Mouse (Mus musculus) lung, embryonic 16.5 days (tissue): ENCODE measurements at regions not wholly inside any gene's neighbourhood (a gene's known extent, or its start where the extent isn't known, plus 50 kb on each side); places are given as distances from the start of the nearest gene placed in this dataset.
A peak's percentile ranks its signal among the peaks of the same experiment; 100 is the strongest.

Experiments used
- ATAC-seq: fragments of 200-750 bp; cut with Nextera tagmentation; 2 replicates; pipeline ENCODE4 v1.8.0; 2017; ENCODE audit warnings: low read depth, mild to moderate bottlenecking, moderate library complexity
- H3K27ac ChIP-seq: fragments of 300-500 bp; sonication (generic); 2 replicates; pipeline ENCODE4 v1.5.1; 2014; ENCODE audit warnings: mild to moderate bottlenecking, control low read depth, low read length
- H3K27me3 ChIP-seq: fragments of 300-500 bp; sonication (generic); 2 replicates; pipeline ENCODE4 v1.6.1; 2014; ENCODE audit warnings: low read depth, low read length, mixed read lengths; ENCODE audit not compliant: control insufficient read depth, insufficient read depth
- H3K36me3 ChIP-seq: fragments of 300-500 bp; sonication (generic); 2 replicates; pipeline ENCODE4 v1.6.1; 2014; ENCODE audit warnings: low read length; ENCODE audit not compliant: control insufficient read depth, insufficient read depth
- H3K4me1 ChIP-seq: fragments of 300-500 bp; sonication (generic); replicated peaks from 2 replicates; pipeline ENCODE4 v1.6.1; 2014; ENCODE audit warnings: low read length, mixed read lengths; ENCODE audit not compliant: control insufficient read depth, insufficient read depth
- H3K4me2 ChIP-seq: fragments of 300-500 bp; sonication (generic); 2 replicates; pipeline ENCODE4 v1.6.1; 2014; ENCODE audit warnings: low read depth, low read length, control low read depth
- H3K4me3 ChIP-seq: fragments of 300-500 bp; sonication (generic); 2 replicates; pipeline ENCODE4 v1.5.1; 2014; ENCODE audit warnings: mild to moderate bottlenecking, low read length, control low read depth
- H3K9ac ChIP-seq: fragments of 300-500 bp; sonication (generic); 2 replicates; pipeline ENCODE4 v1.6.1; 2014; ENCODE audit warnings: low read length, control low read depth
- H3K9me3 ChIP-seq: fragments of 300-500 bp; sonication (generic); 2 replicates; pipeline ENCODE4 v1.6.1; 2016; ENCODE audit warnings: low read length; ENCODE audit not compliant: control insufficient read depth
- WGBS: fragments of 180-500 bp; shearing (Covaris S2); extraction: QIAGEN DNeasy Blood & Tissue Kit; methylation state at CpG from one replicate; pipeline ENCODE4 v1.1.7; 2014; 5-methylcytosine and 5-hydroxymethylcytosine counted together

DNA sequence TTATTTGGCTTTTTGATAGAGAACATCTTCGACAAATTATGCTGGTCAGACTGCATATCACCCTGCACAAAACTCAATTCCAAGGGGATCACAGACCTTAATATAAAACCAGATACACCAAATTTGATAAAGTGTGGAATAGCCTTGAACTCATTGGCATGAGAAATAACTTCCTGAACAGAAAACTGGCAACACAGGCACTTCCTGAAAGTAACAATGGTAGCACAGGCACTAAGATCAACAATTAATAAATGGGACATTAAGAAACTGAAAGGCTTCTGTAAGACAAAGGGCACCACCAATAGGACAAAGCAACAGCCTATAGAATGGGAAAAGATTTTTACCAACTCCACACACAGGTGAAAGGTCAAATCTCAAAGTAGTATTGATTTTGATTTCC is 141.5 kb downstream of the Fam198b start:
- Histone ChIP-seq H3K9ac (no peak overlapping the region), H3K4me1 (no peaks in the 10 kb centered on the region; the same call in 1 of the 2 replicates), H3K27ac (no peak overlapping the region), H3K9me3 (no peaks in the 10 kb centered on the region), H3K4me2 (no peak overlapping the region), H3K27me3 (no peaks in the 10 kb centered on the region), H3K4me3 (no peak overlapping the region), H3K36me3 (no peaks in the 10 kb centered on the region)
- ATAC-seq = no peak
- WGBS = 62% methylated on average over 1 of the region's 1 CpGs

DNA sequence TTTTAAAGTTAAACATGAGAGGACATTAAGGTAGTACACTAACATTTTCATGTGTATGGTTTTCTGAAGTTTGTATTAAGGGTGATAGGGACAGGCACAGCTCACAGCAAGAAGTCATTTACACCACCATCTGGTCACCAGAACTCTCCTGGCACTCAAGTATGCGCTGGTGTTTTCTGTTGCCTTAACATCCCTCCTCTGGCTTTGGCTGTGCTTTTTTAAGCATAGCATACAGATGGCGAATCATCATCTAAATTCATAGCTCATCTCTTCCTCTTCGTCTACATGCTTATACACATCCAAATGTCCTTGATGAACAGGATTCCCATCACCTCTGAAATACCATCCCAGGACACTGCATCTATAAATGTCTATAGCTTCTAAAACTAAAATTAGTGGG is 148.7 kb downstream of the Fam198b start:
- H3K4me2 ChIP-seq = no peak overlapping the region
- no peak overlapping the region for H3K9ac ChIP-seq
- H3K9me3 ChIP-seq = no peaks in the 10 kb centered on the region
- ATAC-seq = no peak
- no peak overlapping the region for H3K4me3 ChIP-seq
- WGBS = 83% methylated on average over 3 of the region's 3 CpGs
- no peaks in the 10 kb centered on the region for H3K27me3 ChIP-seq
- no peak overlapping the region for H3K27ac ChIP-seq
- no peaks in the 10 kb centered on the region for H3K36me3 ChIP-seq
- H3K4me1 ChIP-seq = no peaks in the 10 kb centered on the region

DNA sequence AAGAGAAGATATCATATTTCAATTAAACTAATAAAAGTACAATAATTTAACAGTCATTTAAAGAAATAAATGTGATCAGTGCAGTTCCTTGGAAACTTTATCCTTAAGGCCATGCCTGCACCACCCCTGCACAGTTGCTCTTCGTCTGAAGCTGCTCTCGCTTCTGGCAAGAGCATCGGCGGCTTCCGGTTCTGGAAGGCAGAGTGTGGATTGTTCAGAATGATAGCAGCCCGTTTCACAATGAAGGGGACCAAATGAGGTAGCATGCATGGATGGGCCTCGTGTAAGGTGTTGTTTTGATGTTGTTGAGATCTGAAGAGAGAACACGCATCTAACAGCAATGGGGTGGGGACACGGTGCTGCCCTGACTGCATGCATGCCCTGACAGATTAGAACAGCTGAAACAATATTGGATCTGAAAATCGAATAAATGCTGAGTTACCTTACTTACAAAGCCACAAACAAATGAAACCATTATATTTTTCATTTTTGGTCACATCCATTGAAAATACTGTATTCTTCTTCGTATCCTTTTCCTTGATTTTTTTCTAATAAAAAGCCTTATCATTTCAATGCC is 154.3 kb downstream of the Fam198b start:
- Histone ChIP-seq H3K9me3 (no peaks in the 10 kb centered on the region), H3K4me1 (no peaks in the 10 kb centered on the region), H3K4me2 (no peak overlapping the region), H3K27me3 (no peaks in the 10 kb centered on the region), H3K36me3 (no peaks in the 10 kb centered on the region), H3K4me3 (no peak overlapping the region), H3K9ac (no peak overlapping the region), H3K27ac (no peak overlapping the region)
- 54% methylated on average over 11 of the region's 11 CpGs for WGBS
- no peak for ATAC-seq

DNA sequence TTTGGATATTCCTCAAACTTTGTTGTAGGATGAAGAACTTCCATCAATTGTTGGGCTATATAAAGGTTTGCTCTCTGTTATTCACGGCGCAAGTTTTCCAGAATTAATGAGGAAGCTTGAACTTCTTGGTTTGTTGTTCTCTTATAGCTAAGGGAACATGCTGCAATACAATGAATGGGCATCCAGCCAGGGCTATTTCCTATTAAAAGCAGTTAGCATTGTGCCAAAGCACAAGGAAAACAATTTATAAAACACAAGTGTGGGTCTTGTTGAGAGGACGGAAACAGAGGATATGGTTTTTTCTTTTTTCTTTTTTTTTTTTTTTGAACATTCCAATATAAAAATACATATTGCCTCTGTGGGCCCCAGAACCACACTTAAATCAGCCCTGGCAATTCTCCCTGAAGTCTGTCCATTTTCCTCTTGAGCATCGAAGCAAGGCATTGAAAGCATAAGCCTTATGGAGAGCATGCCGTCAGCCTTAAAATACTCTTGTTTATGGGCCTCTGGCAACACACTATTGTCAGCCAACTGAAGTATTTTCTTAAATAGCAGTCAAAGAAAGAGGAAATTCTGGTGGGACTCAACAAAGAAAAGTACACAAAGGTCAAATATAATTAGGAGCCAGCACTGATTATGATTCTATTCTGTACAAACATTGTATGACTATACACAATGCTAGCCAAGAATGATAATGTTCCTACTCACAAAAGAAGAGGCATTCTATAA is 158.6 kb downstream of the Fam198b start:
- Histone ChIP-seq H3K4me2 (no peak overlapping the region), H3K4me1 (no peaks in the 10 kb centered on the region; the same call in 1 of the 2 replicates), H3K9ac (no peak overlapping the region), H3K27ac (peak overlapping the region; percentile 78), H3K9me3 (no peaks in the 10 kb centered on the region), H3K4me3 (no peak overlapping the region), H3K36me3 (no peaks in the 10 kb centered on the region), H3K27me3 (no peaks in the 10 kb centered on the region)
- ATAC-seq = peak; percentile 90
- 32% methylated on average over 5 of the region's 5 CpGs for WGBS

DNA sequence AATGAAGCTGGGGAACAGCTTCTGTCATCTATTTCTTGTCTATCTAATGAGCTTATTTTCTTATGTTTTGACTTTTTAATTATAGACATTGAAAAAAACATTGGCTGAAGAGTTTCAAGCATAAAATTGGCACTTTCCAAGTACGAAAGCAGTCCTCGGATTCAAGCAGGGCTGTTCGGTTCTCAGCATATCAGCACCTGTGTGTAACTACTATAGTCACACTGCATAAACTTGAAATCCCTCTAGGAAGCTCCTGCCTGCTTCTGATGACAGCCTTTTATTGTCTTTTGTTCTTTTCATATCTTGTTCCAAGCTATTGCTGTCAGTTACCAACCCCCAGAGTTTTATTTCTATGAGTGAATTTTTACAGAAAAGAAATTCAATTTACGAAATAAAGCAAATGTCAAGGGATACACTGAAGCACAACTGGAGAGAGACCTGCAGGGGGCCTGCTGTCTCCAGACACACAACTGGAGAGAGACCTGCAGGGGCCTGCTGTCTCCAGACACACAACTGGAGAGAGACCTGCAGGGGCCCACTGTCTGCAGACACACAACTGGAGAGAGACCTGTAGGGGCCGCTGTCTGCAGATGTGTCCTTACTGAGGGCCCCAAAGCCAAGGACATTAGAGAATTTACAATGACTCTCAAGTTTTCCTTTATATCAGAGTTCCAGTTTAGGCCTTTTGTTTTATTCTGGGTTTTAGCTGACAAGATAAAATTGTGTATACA is 165.3 kb downstream of the Fam198b start:
- Histone ChIP-seq H3K9me3 (no peaks in the 10 kb centered on the region), H3K27me3 (no peaks in the 10 kb centered on the region), H3K4me3 (no peak overlapping the region), H3K4me2 (no peak overlapping the region), H3K9ac (no peak overlapping the region), H3K4me1 (peaks cover 3% of the 10 kb centered on the region; the same call in 1 of the 2 replicates), H3K36me3 (no peaks in the 10 kb centered on the region), H3K27ac (no peak overlapping the region)
- 79% methylated on average over 5 of the region's 5 CpGs for WGBS
- no peak for ATAC-seq

DNA sequence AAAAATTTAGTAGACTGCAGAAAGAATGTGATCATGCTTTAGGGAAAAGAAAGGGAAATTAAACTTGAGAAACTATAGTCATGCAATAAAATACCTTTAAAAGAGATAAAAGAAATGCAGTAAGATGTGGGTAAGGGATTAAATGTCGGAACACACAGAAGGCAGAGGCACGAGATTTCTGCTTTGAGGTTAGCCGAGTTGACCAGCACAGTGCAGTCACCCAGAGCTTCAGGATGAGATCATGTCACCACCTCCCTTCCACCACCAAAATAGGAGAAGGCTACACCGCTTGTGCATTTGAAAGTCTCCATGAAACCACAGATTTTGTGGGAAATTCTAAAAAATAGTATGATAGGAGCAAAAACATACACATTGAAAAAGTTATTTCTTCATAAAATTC is 166.6 kb downstream of the Fam198b start:
- H3K36me3 ChIP-seq = no peaks in the 10 kb centered on the region
- H3K4me3 ChIP-seq = no peak overlapping the region
- no peak overlapping the region for H3K4me2 ChIP-seq
- H3K9ac ChIP-seq = no peak overlapping the region
- no peak for ATAC-seq
- no peaks in the 10 kb centered on the region for H3K27me3 ChIP-seq
- H3K9me3 ChIP-seq = no peaks in the 10 kb centered on the region
- no peak overlapping the region for H3K27ac ChIP-seq
- 77% methylated on average over 4 of the region's 4 CpGs for WGBS
- peaks cover 3% of the 10 kb centered on the region; the same call in 1 of the 2 replicates for H3K4me1 ChIP-seq

DNA sequence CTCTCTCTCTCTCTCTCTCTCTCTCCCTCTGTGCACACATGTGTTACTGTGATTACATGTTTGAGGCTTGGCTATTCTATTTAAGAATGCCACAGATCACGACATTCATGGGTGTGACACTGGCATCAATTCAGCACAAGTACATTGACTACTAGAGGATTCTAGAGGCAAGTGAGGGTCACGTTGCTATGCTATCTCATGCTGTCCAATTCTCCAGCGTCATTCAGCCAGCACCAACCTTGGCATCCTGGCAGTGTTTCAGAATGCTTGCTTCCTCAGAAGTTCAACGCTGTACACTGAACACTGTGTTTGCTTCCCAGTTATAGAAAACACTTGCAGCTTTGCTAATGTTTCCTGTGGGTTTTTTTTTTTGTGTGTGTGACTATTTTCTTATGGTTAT is 167.6 kb downstream of the Fam198b start:
- no peak overlapping the region for H3K4me3 ChIP-seq
- no peak overlapping the region for H3K4me2 ChIP-seq
- H3K9ac ChIP-seq = no peak overlapping the region
- no peak overlapping the region for H3K27ac ChIP-seq
- WGBS = 25% methylated on average over 4 of the region's 4 CpGs
- no peaks in the 10 kb centered on the region for H3K36me3 ChIP-seq
- no peak for ATAC-seq
- peaks cover 7% of the 10 kb centered on the region; the same call in 1 of the 2 replicates for H3K4me1 ChIP-seq
- H3K9me3 ChIP-seq = no peaks in the 10 kb centered on the region
- H3K27me3 ChIP-seq = no peaks in the 10 kb centered on the region

DNA sequence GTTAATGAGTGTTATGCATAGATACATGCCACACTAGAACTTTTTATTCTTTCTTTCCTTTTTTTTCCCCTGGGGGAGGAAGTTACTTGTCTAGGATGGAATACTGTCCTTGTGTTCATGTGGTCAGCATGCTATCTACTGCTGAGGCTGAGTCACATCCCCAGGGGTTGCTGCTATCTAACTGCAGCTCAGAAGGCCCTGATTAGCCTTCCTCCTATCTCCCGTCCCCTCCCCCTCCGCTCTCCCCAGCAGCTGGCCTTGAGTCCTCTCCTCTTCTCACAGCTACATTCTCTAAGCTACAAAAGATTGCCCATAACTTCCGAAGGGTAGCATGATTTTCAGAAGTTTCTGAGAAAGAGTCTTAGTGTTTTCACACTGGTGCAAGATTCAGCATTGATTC is 168.5 kb downstream of the Fam198b start:
- Histone ChIP-seq H3K4me3 (no peak overlapping the region), H3K9me3 (no peaks in the 10 kb centered on the region), H3K36me3 (no peaks in the 10 kb centered on the region), H3K9ac (no peak overlapping the region), H3K4me2 (no peak overlapping the region), H3K27ac (peak overlapping the region; percentile 39; the same call in 1 of the 2 replicates), H3K4me1 (peaks cover 10% of the 10 kb centered on the region), H3K27me3 (no peaks in the 10 kb centered on the region)
- WGBS = 55% methylated on average over 3 of the region's 3 CpGs
- ATAC-seq = no peak

DNA sequence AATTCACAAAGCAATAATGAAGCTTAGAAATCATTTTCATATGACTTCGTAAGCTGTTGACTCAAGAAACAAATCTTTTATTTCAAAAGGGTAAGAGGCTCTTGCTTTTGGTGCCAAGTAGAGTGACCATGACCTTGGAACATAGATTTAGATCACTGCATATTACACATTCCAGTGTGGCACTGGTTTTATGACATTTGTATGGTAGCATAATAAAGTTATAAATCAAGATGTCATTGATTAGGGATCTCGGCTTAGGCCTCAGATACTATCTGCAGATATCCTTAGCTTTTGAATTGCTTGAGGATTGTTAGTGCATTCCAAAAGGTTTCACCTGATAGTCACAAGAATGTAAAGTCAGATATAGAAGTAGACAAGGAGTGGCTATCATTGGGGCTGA is 169.1 kb downstream of the Fam198b start:
- Histone ChIP-seq H3K9me3 (no peaks in the 10 kb centered on the region), H3K4me3 (no peak overlapping the region), H3K27ac (no peak overlapping the region), H3K4me2 (no peak overlapping the region), H3K9ac (no peak overlapping the region), H3K36me3 (no peaks in the 10 kb centered on the region), H3K4me1 (peaks cover 10% of the 10 kb centered on the region), H3K27me3 (no peaks in the 10 kb centered on the region)
- ATAC-seq = no peak
- WGBS = 78% methylated on average over 2 of the region's 2 CpGs
